Mouse (Mus musculus) neural tube, embryonic 14.5 days (tissue): ENCODE measurements at regions not wholly inside any gene's neighbourhood (a gene's known extent, or its start where the extent isn't known, plus 50 kb on each side); places are given as distances from the start of the nearest gene placed in this dataset.
A peak's percentile ranks its signal among the peaks of the same experiment; 100 is the strongest.

Experiments used
- ATAC-seq: fragments of 200-750 bp; cut with Nextera tagmentation; 2 replicates; pipeline ENCODE4 v1.8.0; 2017; ENCODE audit warnings: low read depth, mild to moderate bottlenecking, moderate TSS enrichment, moderate library complexity
- H3K27ac ChIP-seq: fragments of 300-500 bp; sonication (generic); 2 replicates; pipeline ENCODE4 v1.5.1; 2014; ENCODE audit warnings: low read depth, mild to moderate bottlenecking, control low read depth, low read length, moderate library complexity, mixed read lengths
- H3K27me3 ChIP-seq: fragments of 300-500 bp; sonication (generic); 2 replicates; pipeline ENCODE4 v1.6.1; 2014; ENCODE audit warnings: low read length; ENCODE audit not compliant: control insufficient read depth, insufficient read depth
- H3K36me3 ChIP-seq: fragments of 300-500 bp; sonication (generic); 2 replicates; pipeline ENCODE4 v1.6.1; 2014; ENCODE audit warnings: low read length, mixed read lengths; ENCODE audit not compliant: control insufficient read depth, insufficient read depth
- H3K4me1 ChIP-seq: fragments of 300-500 bp; sonication (generic); 2 replicates; pipeline ENCODE4 v1.6.1; 2014; ENCODE audit warnings: low read length; ENCODE audit not compliant: control insufficient read depth, insufficient read depth
- H3K4me2 ChIP-seq: fragments of 300-500 bp; sonication (generic); 2 replicates; pipeline ENCODE4 v1.6.1; 2014; ENCODE audit warnings: mild to moderate bottlenecking, low read depth, low read length, control low read depth
- H3K4me3 ChIP-seq: fragments of 300-500 bp; sonication (generic); 2 replicates; pipeline ENCODE4 v1.5.1; 2014; ENCODE audit warnings: low read depth, low read length, control low read depth, mixed read lengths
- H3K9ac ChIP-seq: fragments of 300-500 bp; sonication (generic); replicated peaks from 2 replicates; pipeline ENCODE4 v1.6.1; 2014; ENCODE audit warnings: low read depth, mild to moderate bottlenecking, control low read depth, low read length, mixed read lengths
- H3K9me3 ChIP-seq: fragments of 300-500 bp; sonication (generic); 2 replicates; pipeline ENCODE4 v1.6.1; 2016; ENCODE audit warnings: low read length; ENCODE audit not compliant: control insufficient read depth
- WGBS: fragments of 180-500 bp; shearing (Covaris S2); extraction: QIAGEN DNeasy Blood & Tissue Kit; methylation state at CpG from one replicate; pipeline ENCODE4 v1.1.7; 2014; 5-methylcytosine and 5-hydroxymethylcytosine counted together

DNA sequence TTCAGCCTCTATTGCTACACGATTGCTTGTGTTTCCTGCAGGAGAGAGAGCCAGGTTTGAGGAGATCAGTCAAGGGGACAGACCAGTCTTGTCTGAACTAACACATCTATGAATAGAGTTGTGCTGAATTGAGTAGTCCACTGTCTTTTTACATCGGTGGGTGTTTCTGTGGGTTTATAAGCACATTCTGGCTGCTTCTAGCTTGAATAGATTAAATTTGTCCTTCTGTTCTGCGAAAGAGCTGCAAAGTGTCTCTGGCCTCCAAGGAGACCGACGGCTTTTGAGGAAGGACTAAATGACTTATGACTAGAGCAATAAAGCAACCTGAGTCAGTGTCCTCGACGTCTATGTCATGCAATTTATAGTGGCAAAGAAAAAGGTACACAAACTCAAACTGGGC is 179.9 kb downstream of the Zfp36l1 start:
- ATAC-seq, result no peak
- Histone ChIP-seq H3K36me3 (no peaks in the 10 kb centered on the region), H3K9me3 (no peaks in the 10 kb centered on the region), H3K27me3 (no peaks in the 10 kb centered on the region), H3K9ac (no peak overlapping the region), H3K4me2 (no peak overlapping the region), H3K27ac (no peak overlapping the region), H3K4me1 (peaks cover 12% of the 10 kb centered on the region), H3K4me3 (no peak overlapping the region)
- 33% methylated on average over 7 of the region's 7 CpGs for WGBS

GRCm38 (mm10) chr12:79931455-79931854 is 181.4 kb downstream of the Zfp36l1 start:
- H3K4me3 ChIP-seq, result no peak overlapping the region
- peaks cover 22% of the 10 kb centered on the region for H3K4me1 ChIP-seq
- H3K27ac ChIP-seq, result no peak overlapping the region
- no peaks in the 10 kb centered on the region for H3K27me3 ChIP-seq
- H3K36me3 ChIP-seq, result no peaks in the 10 kb centered on the region
- H3K9ac ChIP-seq, result no peak overlapping the region
- ATAC-seq, result peak; percentile 55; the same call in 1 of the 2 replicates
- H3K4me2 ChIP-seq, result no peak overlapping the region
- 21% methylated on average over 5 of the region's 5 CpGs for WGBS
- no peaks in the 10 kb centered on the region for H3K9me3 ChIP-seq

DNA sequence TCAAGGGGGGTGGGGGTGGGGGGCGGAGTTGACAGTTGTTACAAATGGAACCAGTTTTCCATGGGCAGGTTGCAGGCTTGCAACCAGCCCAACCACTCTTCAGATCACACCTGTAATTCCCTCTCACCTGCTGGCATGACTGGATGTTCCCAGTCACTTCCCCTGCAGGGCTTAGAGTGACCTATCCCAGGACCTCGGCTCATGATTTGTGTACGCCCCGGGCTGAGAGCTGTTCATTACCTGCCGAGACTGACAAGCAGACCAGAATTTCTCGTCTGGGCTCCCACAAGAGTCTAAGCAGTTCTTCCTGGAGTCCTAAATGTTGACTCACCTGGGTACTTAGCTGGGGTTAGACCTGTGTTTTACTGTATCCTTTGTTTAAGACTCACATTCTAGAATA is 183.0 kb downstream of the Zfp36l1 start:
- peaks cover 34% of the 10 kb centered on the region for H3K4me1 ChIP-seq
- H3K9me3 ChIP-seq, result no peaks in the 10 kb centered on the region
- ATAC-seq, result no peak
- H3K36me3 ChIP-seq, result no peaks in the 10 kb centered on the region
- no peaks in the 10 kb centered on the region for H3K27me3 ChIP-seq
- no peak overlapping the region for H3K4me2 ChIP-seq
- no peak overlapping the region for H3K4me3 ChIP-seq
- no peak overlapping the region for H3K27ac ChIP-seq
- 88% methylated on average over 6 of the region's 6 CpGs for WGBS
- no peak overlapping the region for H3K9ac ChIP-seq

GRCm38 (mm10) chr12:79928739-79929380 is 184.0 kb downstream of the Zfp36l1 start:
- ATAC-seq, result no peak
- no peaks in the 10 kb centered on the region for H3K27me3 ChIP-seq
- no peak overlapping the region for H3K9ac ChIP-seq
- peaks cover 34% of the 10 kb centered on the region for H3K4me1 ChIP-seq
- H3K4me3 ChIP-seq, result no peak overlapping the region
- 34% methylated on average over 6 of the region's 6 CpGs for WGBS
- no peaks in the 10 kb centered on the region for H3K9me3 ChIP-seq
- no peaks in the 10 kb centered on the region for H3K36me3 ChIP-seq
- H3K27ac ChIP-seq, result no peak overlapping the region
- no peak overlapping the region for H3K4me2 ChIP-seq

GRCm38 (mm10) chr12:79928298-79928697 is 184.5 kb downstream of the Zfp36l1 start:
- H3K27ac ChIP-seq, result peak overlapping the region; percentile 44; the same call in 1 of the 2 replicates
- no peaks in the 10 kb centered on the region for H3K9me3 ChIP-seq
- peaks cover 34% of the 10 kb centered on the region for H3K4me1 ChIP-seq
- H3K36me3 ChIP-seq, result no peaks in the 10 kb centered on the region
- 22% methylated on average over 4 of the region's 4 CpGs for WGBS
- H3K4me2 ChIP-seq, result no peak overlapping the region
- H3K9ac ChIP-seq, result no peak overlapping the region
- no peaks in the 10 kb centered on the region for H3K27me3 ChIP-seq
- H3K4me3 ChIP-seq, result no peak overlapping the region
- peak; percentile 28; the same call in 1 of the 2 replicates for ATAC-seq

DNA sequence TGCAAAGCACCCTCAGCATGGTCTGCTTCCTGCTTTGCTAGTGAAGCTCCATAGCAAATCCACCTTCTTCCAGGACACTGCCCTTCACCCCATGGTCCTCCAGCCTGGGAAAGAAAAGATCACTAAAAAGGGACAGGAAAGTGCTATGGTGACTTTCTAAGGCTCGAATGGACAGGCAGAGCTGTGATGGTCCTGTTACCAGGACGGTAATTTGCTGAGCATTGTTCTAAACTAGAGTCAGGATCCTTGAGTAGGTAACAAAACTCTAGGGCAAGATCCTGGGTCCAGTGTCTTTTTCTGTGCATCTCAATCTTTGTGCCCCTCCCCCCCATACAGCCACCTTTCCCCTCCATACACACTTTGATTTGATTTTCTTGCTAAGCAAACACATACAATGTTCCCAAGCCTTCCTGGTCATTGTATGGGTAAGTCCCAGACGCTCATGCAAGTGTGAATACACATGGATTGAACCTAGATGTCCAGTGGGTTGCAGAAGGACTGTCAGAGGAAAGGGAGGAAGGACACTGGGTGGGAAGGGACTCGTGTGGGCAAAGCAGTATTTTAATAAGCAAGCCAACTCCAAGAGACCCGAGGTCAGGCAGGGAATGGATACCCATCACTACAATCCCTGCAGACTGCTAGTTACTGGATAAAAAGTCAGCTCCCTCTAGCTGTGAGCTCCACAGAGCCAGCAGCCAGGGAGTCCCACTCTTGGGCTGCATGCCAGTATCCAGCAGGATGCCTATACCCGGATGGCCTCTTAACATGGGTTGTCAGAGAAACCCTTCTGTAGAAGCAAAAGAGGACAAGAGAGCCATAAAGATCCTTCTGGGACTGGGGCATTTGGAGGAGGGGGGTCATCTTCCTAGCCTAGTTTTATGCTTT is 186.9 kb downstream of the Zfp36l1 start:
- H3K9ac ChIP-seq, result peak overlapping the region; percentile 32; the same call in 1 of the 2 replicates

GRCm38 (mm10) chr12:79924921-79925703 is 187.7 kb downstream of the Zfp36l1 start:
- peak; percentile 79 for ATAC-seq
- Histone ChIP-seq H3K9ac (peak overlapping the region; percentile 32; the same call in 1 of the 2 replicates), H3K9me3 (no peaks in the 10 kb centered on the region), H3K27ac (peak overlapping the region; percentile 85), H3K36me3 (no peaks in the 10 kb centered on the region), H3K4me2 (peak overlapping the region; percentile 17; the same call in 1 of the 2 replicates), H3K4me3 (no peak overlapping the region), H3K4me1 (peaks cover 31% of the 10 kb centered on the region), H3K27me3 (no peaks in the 10 kb centered on the region)
- 3% methylated on average over 16 of the region's 16 CpGs for WGBS

More for the DNA sequence above, 186.9 kb downstream of the Zfp36l1 start:
- 16% methylated on average over 6 of the region's 6 CpGs for WGBS
- no peaks in the 10 kb centered on the region for H3K27me3 ChIP-seq
- H3K36me3 ChIP-seq, result no peaks in the 10 kb centered on the region
- H3K4me3 ChIP-seq, result no peak overlapping the region
- no peaks in the 10 kb centered on the region for H3K9me3 ChIP-seq
- H3K4me1 ChIP-seq, result peaks cover 31% of the 10 kb centered on the region
- H3K27ac ChIP-seq, result peak overlapping the region; percentile 85
- peak overlapping the region; percentile 17; the same call in 1 of the 2 replicates for H3K4me2 ChIP-seq
- ATAC-seq, result peak; percentile 56

DNA sequence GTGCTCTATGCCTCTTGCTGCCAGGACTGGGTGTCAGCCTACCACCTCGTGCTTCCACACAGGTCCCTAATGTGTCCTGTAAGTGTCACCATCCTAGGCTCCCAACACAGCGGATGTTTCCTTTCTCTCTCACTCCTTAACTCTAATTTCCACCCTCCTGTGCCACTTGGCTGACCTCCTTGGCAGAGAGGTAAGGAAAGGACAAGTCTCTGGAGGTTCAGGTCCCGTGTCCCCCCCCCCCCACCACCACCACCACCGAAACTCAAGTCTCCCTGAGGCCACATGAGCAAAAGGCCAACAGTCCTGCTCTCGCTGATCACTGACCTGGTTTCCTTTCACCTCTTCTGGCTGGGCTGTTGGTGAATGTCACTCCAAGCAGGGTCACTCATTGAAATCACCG is 189.0 kb downstream of the Zfp36l1 start:
- Histone ChIP-seq H3K9me3 (no peaks in the 10 kb centered on the region), H3K27me3 (no peaks in the 10 kb centered on the region), H3K4me1 (peaks cover 31% of the 10 kb centered on the region), H3K27ac (no peak overlapping the region), H3K9ac (no peak overlapping the region), H3K4me2 (no peak overlapping the region), H3K36me3 (no peaks in the 10 kb centered on the region), H3K4me3 (no peak overlapping the region)
- 84% methylated on average over 6 of the region's 6 CpGs for WGBS
- ATAC-seq, result no peak
